Mouse (Mus musculus) forebrain, embryonic 16.5 days (tissue): Measurements from ENCODE around the gene Spdye4b. TPM values are rescaled to one million over a fixed set of nuclear protein-coding genes. Genes with fewer than 3 reads are reported as not detected.

Experiments
- ATAC-seq: fragments of 200-750 bp; cut with Nextera tagmentation; 2 replicates; pipeline ENCODE4 v1.8.0; 2017; ENCODE audit warnings: mild to moderate bottlenecking, moderate library complexity
- H3K27ac ChIP-seq: fragments of 300-500 bp; sonication (generic); 2 replicates; pipeline ENCODE4 v1.5.1; 2014; ENCODE audit warnings: low read length, control low read depth
- H3K27me3 ChIP-seq: fragments of 300-500 bp; sonication (generic); replicated peaks from 2 replicates; pipeline ENCODE4 v1.6.1; 2014; ENCODE audit warnings: low read length; ENCODE audit not compliant: control insufficient read depth, insufficient read depth
- H3K36me3 ChIP-seq: fragments of 300-500 bp; sonication (generic); 2 replicates; pipeline ENCODE4 v1.6.1; 2014; ENCODE audit not compliant: control insufficient read depth, insufficient read depth
- H3K4me1 ChIP-seq: fragments of 300-500 bp; sonication (generic); replicated peaks from 2 replicates; pipeline ENCODE4 v1.6.1; 2014; ENCODE audit warnings: low read length; ENCODE audit not compliant: control insufficient read depth, insufficient read depth
- H3K4me2 ChIP-seq: fragments of 300-500 bp; sonication (generic); 2 replicates; pipeline ENCODE4 v1.6.1; 2014; ENCODE audit warnings: mild to moderate bottlenecking, low read length, control low read depth
- H3K4me3 ChIP-seq: fragments of 300-500 bp; sonication (generic); replicated peaks from 2 replicates; pipeline ENCODE4 v1.5.1; 2014; ENCODE audit warnings: mild to moderate bottlenecking, low read length, control low read depth
- H3K9ac ChIP-seq: fragments of 300-500 bp; sonication (generic); replicated peaks from 2 replicates; pipeline ENCODE4 v1.6.1; 2014; ENCODE audit warnings: low read depth, low read length, control low read depth
- H3K9me3 ChIP-seq: fragments of 300-500 bp; sonication (generic); 2 replicates; pipeline ENCODE4 v1.6.1; 2016; ENCODE audit warnings: low read length; ENCODE audit not compliant: control insufficient read depth
- WGBS: fragments of 180-500 bp; shearing (Covaris S2); extraction: QIAGEN DNeasy Blood & Tissue Kit; methylation state at CpG from one replicate; pipeline ENCODE4 v1.1.7; 2014; 5-methylcytosine and 5-hydroxymethylcytosine counted together
- polyA plus RNA-seq: library from polyadenylated mRNA; unstranded; fragments of >200 nt; fragmentation: Nextera tagmentation; extraction: Ambion mirVana; gene quantifications from 2 replicates; pipeline ENCODE4 v1.2.1, GENCODE M21; 2015

The Spdye4b gene
- polyA plus RNA-seq, 1 experiment from 2014 or later: not detected

DNA sequence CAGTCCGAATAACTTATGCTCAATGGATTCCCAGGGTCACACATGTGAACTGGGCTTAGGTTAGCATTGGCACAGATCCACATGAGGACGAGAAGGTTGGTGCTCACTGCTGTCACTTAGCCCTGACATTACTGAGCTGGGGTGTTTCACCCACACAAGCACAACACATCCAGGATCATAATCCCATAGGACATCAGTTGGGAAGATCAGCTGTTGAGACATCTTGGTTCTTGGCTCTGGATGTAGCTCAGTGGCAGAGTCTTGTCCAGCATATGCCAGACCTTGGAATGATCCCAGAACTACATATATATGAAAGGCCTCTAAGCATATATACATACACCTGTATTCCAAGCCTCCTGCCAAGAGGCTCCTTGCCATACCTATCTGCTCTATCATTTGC, 14.3 kb downstream of the Spdye4b start:
- Histone ChIP-seq H3K9me3 (no peaks in the 10 kb centered on the region), H3K27ac (no peak overlapping the region), H3K9ac (no peak overlapping the region), H3K27me3 (no peaks in the 10 kb centered on the region), H3K4me1 (no peaks in the 10 kb centered on the region), H3K4me2 (no peak overlapping the region), H3K36me3 (no peaks in the 10 kb centered on the region), H3K4me3 (no peak overlapping the region)
- whole genome bisulfite sequencing: 57% methylated on average over 2 of the region's 2 CpGs
- no peak for ATAC-seq

DNA sequence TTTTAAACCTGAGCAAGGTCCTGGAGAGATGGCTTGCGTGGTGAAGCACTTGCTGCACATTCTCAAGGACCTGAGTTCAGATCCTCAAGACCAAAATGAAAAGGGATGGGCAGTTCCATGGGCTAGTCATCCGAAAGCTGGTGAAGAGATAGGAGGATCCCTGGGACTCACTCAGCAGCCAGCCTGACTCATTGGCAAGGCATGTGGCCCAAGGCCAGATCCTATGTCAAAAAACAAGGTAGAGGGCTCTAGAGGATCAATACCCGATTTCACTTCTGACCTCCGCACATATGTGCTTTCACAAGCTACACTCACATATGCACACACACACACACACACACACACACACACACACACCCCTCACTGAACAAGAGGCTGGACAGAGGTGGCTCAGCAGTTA, 15.7 kb downstream of the Spdye4b start:
- H3K27ac ChIP-seq: no peak overlapping the region
- H3K9ac ChIP-seq: no peak overlapping the region
- 88% methylated on average over 4 of the region's 4 CpGs for WGBS
- ATAC-seq: no peak
- H3K36me3 ChIP-seq: no peaks in the 10 kb centered on the region
- H3K27me3 ChIP-seq: no peaks in the 10 kb centered on the region
- no peaks in the 10 kb centered on the region for H3K4me1 ChIP-seq
- H3K9me3 ChIP-seq: no peaks in the 10 kb centered on the region
- H3K4me3 ChIP-seq: no peak overlapping the region
- no peak overlapping the region for H3K4me2 ChIP-seq

DNA sequence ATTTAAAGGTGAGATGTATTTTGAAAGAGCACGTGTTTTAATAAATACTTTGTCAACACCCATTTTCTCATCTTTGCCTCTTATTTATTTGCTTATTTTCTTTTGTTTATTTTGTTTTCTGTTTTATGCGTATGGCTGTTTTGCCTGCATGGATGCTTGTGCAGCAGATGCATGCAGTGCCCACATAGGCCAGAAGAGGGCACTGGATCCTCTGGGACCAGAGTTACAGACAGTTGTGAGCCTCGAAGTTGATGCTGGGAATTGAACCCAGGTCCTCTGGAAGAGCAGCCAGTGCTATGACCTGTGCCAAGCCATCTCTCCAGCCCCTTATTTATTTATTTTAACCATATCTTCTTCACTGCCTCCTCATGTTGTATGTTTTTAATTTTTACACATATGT, 24.2 kb downstream of the Spdye4b start:
- Histone ChIP-seq H3K4me1 (no peaks in the 10 kb centered on the region), H3K27me3 (no peaks in the 10 kb centered on the region), H3K9ac (no peak overlapping the region), H3K36me3 (no peaks in the 10 kb centered on the region), H3K9me3 (no peaks in the 10 kb centered on the region), H3K4me3 (no peak overlapping the region), H3K4me2 (no peak overlapping the region), H3K27ac (no peak overlapping the region)
- ATAC-seq: no peak
- 71% methylated on average over 3 of the region's 3 CpGs for WGBS

DNA sequence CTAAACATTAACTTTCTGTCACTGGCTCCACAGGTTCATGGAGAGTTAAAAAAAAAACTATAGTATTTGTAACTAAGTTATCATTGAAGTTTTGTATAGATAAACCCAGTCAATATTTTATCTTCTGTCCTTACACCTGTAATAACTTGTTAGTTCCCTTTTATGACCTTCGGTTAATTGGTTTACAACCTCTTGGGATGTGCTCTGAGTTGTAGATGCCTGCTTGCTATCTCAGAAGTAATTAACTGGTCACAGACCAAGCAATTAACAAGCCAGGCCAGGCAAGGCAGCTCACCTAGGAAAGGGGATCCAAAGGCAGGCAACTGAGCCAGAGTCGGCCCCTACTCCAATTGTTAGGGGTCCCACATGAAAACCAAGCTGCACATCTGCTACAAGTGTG, 33.0 kb downstream of the Spdye4b start:
- Histone ChIP-seq H3K4me1 (no peaks in the 10 kb centered on the region), H3K4me3 (no peak overlapping the region), H3K9ac (no peak overlapping the region), H3K4me2 (no peak overlapping the region), H3K9me3 (no peaks in the 10 kb centered on the region), H3K36me3 (no peaks in the 10 kb centered on the region), H3K27me3 (no peaks in the 10 kb centered on the region), H3K27ac (no peak overlapping the region)
- no peak for ATAC-seq
- 90% methylated on average over 2 of the region's 2 CpGs for WGBS

DNA sequence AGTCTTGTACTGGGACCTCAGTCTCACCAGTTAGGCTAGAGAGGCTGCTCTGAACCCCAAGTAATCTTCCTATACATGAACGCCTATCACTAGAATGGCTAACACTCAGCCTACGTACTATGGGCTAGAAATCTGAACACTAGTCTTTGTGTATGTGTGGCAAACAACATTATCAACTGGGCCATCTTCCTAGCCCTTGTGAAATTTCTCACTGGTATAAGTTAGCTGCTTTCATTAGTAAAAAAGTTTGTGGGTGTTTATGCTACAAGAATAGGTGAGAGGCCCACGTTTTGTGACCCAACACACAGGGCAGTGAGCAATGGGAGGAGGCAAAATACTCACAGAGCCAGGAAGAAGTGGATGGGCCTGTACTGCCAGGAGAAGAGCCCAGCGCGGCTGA, 40.2 kb downstream of the Spdye4b start:
- no peak overlapping the region for H3K4me2 ChIP-seq
- WGBS: 85% methylated on average over 5 of the region's 5 CpGs

DNA sequence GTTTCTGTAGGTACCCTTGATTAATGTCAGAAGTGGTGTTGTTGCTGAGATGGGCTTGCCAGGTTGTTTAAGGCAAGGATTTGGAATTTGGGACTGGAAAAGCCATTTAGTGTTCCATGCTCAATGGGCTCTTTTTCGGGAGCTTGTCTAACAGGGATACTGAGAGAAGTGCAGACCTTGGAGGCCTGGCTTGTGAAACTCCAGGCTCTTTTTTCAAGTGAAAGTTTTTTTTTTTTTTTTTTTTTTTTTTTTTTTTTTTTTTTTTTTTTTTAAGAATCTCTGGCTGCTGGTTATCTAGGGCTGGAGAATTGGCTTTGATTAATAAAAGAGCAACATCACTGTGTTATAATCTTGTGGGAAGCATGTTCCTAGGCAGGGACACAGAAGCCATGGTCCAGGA, 41.5 kb downstream of the Spdye4b start:
- H3K36me3 ChIP-seq: no peaks in the 10 kb centered on the region
- H3K27me3 ChIP-seq: no peaks in the 10 kb centered on the region
- 90% methylated on average over 1 of the region's 1 CpGs for WGBS
- no peak overlapping the region for H3K9ac ChIP-seq
- no peak for ATAC-seq
- H3K4me1 ChIP-seq: no peaks in the 10 kb centered on the region
- no peak overlapping the region for H3K27ac ChIP-seq
- no peak overlapping the region for H3K4me3 ChIP-seq
- no peaks in the 10 kb centered on the region for H3K9me3 ChIP-seq
- no peak overlapping the region for H3K4me2 ChIP-seq

More for the DNA sequence above, 40.2 kb downstream of the Spdye4b start:
- H3K27me3 ChIP-seq: no peaks in the 10 kb centered on the region
- ATAC-seq: no peak
- H3K27ac ChIP-seq: no peak overlapping the region
- H3K9ac ChIP-seq: no peak overlapping the region
- no peaks in the 10 kb centered on the region for H3K9me3 ChIP-seq
- no peak overlapping the region for H3K4me3 ChIP-seq
- no peaks in the 10 kb centered on the region for H3K4me1 ChIP-seq
- no peaks in the 10 kb centered on the region for H3K36me3 ChIP-seq

DNA sequence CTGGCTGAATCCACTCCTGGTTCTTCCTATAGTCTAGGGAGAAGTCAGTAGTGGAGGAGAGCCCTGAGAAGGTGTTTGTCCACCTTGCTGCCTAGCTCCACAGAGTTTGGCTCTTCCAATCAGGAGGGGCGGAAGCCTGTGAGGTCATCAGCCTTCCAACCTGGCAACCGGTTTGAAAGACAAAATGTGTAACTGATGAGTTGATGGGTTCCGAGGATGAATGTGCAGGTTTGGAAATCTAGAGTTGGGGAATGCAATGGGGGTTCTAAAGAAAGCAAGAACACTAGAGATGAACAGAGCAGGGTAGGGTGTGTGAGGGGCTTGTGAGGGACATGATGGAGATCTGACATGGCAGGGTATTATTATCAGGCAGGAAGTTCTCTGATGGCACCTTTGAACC, 46.0 kb downstream of the Spdye4b start, which contains the start of gene Spdye4a:
Spdye4a (minus strand) TSS at position 101 of the 400 bp plus-strand sequence.
- Histone ChIP-seq H3K36me3 (no peaks in the 10 kb centered on the region), H3K27ac (no peak within 1 kb of the TSS), H3K4me1 (no peaks in the 10 kb centered on the region), H3K27me3 (no peaks in the 10 kb centered on the region), H3K9me3 (peaks cover 7% of the 10 kb centered on the region), H3K4me3 (no peak within 1 kb of the TSS), H3K4me2 (no peak within 1 kb of the TSS), H3K9ac (no peak within 1 kb of the TSS)
- 88% methylated on average over 3 of the region's 3 CpGs for WGBS
- no peak for ATAC-seq

DNA sequence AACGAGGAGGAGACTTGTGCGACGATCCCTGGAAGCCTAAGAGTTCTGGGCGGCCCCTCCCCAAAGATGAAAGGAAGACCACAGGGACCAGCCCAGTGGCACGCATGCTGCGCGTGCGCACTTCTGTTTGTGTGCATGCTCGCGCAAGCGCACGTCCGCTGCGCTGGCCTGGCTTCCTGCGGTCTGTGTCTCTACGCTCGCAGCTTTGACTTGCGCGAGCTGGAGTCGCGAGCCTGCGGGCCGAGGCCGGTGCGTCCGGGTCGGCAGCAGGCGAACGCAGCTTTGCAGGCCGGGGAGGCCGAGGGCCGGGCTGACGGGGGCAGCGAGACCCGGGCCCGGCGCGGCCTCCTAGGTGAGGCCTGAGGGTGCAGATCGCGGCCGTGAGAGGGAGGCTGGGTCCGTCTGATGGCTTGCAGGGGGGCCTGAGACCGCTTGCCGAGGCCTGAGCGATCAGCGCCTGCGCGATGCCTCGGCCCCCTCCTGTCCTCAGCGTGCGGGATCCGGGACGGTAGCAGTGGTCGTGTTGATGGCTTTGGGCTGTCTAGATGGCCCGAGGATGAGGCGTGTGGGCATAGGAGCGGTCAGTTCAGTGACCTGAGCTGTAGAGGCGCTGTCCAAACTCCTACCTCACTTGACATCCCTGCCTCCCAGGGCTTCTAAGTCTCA, 54.3 kb downstream of the Spdye4b start, which contains the start of gene Zfp12:
Zfp12 (plus strand) TSS at position 136 of the 666 bp plus-strand sequence.
- Histone ChIP-seq H3K9me3 (no peaks in the 10 kb centered on the region), H3K9ac (peak within 1 kb of the TSS; percentile 89), H3K4me2 (peak within 1 kb of the TSS; percentile 93), H3K27ac (peak within 1 kb of the TSS; percentile 94), H3K36me3 (peaks cover 6% of the 10 kb centered on the region), H3K4me3 (peak within 1 kb of the TSS; percentile 90), H3K4me1 (peaks cover 21% of the 10 kb centered on the region), H3K27me3 (no peaks in the 10 kb centered on the region)
- ATAC-seq: peak; percentile 99
- WGBS: under 1% methylated on average over 58 of the region's 58 CpGs

DNA sequence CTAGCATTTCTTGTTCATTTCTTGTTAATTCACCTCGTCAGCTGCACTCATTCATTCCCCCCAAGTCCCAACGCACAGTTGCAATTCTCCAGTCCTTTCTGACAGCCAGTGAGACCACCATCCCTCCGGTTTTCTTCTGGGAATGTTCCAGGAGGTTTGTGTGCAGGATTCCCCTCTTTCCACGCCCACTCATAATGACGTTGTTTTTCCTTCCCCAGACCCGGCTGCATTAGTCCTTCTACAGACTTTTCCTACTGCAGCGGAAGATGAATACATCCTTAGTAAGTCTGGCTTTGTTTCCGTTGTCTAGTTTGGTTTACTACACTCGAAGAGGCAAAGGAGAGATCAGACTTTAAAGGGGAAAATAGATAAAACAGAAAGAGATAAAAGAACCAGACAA, 55.2 kb downstream of the Spdye4b start:
- H3K36me3 ChIP-seq: peaks cover 13% of the 10 kb centered on the region
- peak overlapping the region; percentile 93 for H3K4me2 ChIP-seq
- 37% methylated on average over 9 of the region's 9 CpGs for WGBS
- no peaks in the 10 kb centered on the region for H3K9me3 ChIP-seq
- H3K4me3 ChIP-seq: peak overlapping the region; percentile 90
- peaks cover 21% of the 10 kb centered on the region for H3K4me1 ChIP-seq
- peak overlapping the region; percentile 89 for H3K9ac ChIP-seq
- no peak for ATAC-seq
- H3K27ac ChIP-seq: no peak overlapping the region
- no peaks in the 10 kb centered on the region for H3K27me3 ChIP-seq

DNA sequence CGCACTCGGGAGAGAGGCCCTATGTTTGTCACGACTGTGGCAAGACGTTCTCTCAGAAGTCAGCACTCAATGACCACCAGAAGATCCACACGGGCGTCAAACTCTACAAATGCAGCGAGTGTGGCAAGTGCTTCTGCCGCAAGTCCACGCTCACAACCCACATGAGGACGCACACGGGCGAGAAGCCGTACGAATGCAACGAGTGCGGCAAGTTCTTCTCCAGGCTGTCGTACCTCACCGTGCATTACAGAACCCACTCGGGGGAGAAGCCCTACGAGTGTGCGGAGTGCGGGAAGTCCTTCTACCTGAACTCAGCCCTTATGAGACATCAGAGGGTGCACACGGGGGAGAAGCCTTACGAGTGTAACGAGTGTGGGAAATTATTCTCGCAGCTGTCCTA, 64.1 kb downstream of the Spdye4b start:
- H3K9me3 ChIP-seq: no peaks in the 10 kb centered on the region
- peaks cover 65% of the 10 kb centered on the region for H3K36me3 ChIP-seq
- WGBS: 97% methylated on average over 26 of the region's 26 CpGs
- H3K27ac ChIP-seq: no peak overlapping the region
- no peaks in the 10 kb centered on the region for H3K4me1 ChIP-seq
- H3K4me3 ChIP-seq: no peak overlapping the region
- H3K4me2 ChIP-seq: no peak overlapping the region
- no peaks in the 10 kb centered on the region for H3K27me3 ChIP-seq
- no peak overlapping the region for H3K9ac ChIP-seq
- no peak for ATAC-seq
